Mouse (Mus musculus) gastrocnemius, adult 2 months (tissue): Measurements from ENCODE around the gene Tmod2. TPM values are rescaled to one million over a fixed set of nuclear protein-coding genes. Genes with fewer than 3 reads are reported as not detected.
"Not testable (repeated sequence)": the region's sequence is repeated elsewhere in the genome, so short reads cannot be mapped to it uniquely, and the experiment has no call there.

Source experiments
- DNase-seq: peaks from one replicate; pipeline ENCODE4 v3.0.0; 2022
- H3K27ac ChIP-seq: fragments of 200-600 bp; 2 replicates; pipeline ENCODE4 v1.8.1; 2022; ENCODE audit warnings: mild to moderate bottlenecking
- H3K4me3 ChIP-seq: fragments of 200-600 bp; 2 replicates; pipeline ENCODE4 v1.8.1; 2022; ENCODE audit warnings: mild to moderate bottlenecking, moderate library complexity
- CTCF ChIP-seq: fragments of 200-600 bp; IDR thresholded peaks from 2 replicates; pipeline ENCODE4 v1.8.1; 2022; ENCODE audit warnings: antibody characterized with exemption, mild to moderate bottlenecking, moderate library complexity
- intact Hi-C: fragments of 180-260 bp; cut with DNase I; formaldehyde crosslinking; loops from one replicate; pipeline ENCODE4 v1.15.1; 2025
- total RNA-seq, 2 experiments: library from RNA; stranded (reverse); gene quantifications; 2 replicates each; pipeline ENCODE4 v1.2.3; 2021

The Tmod2 gene
- total RNA-seq, 2 experiments from 2014 or later: 5.4 to 5.6 TPM

DNA sequence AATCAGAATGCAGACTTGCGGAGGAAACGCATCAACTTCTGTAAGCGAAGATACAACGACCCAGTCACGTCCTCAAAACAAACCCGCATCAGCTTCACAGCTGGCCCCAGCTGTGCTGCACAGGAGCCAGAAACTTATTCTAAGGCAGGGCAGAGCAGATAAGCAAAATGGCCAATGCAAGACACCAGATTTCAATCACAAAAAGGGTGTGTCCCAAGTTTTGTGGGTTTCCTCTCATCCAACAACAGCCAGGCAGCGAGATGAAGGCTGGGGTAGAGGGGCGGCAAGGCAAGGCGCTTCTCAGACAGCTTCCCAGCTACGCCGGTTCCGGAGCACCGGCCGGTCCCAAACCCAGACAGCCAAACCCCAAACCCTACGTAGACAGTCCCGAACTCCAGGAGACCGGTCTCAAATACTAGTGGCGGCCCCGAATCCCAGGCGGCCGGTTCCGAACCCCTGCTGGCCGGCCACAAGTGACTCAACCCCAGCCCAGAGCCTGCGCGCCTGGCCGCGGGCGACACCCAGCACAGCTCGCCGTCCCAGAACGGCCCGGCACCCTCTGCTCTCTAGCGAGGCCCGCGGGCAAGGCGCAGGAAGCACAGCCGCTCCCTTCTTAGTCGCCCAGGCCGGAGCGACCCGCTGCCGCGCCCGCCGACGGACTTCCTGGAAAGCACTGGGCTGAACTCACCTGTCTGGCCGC lies 52.2 kb downstream of the Tmod2 start:
- DNase-seq: peak; percentile 82
- intact Hi-C loops: loop anchor here (5.0 kb wide), 1 partner anchor 37 kb away; no protein-coding TSS in a partner anchor

DNA sequence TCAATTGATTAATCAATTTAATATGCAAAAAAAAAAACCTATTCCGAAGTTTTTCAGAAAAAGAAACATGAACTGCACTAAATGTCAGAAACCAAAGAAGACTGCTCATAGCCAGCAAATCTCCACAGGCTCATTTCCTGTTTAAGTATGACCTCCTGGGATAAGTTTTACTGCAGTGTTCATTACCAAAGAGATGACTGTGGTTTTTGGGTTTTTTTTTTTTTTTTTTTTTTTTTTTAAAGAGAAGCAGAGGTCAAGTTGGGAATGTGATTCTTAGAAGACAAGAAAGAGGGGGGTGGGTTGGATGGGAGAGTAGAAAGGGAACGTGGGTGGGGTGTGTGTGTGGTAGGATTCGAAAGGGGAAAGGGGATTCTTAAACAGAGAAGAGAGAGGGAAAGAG lies 52.8 kb downstream of the Tmod2 start:
- no peak for DNase-seq
- H3K27ac ChIP-seq: peak overlapping the region; percentile 92
- peak overlapping the region; percentile 94 for H3K4me3 ChIP-seq
- intact Hi-C loops: loop anchor here (5.0 kb wide), 1 partner anchor 36 kb away; no protein-coding TSS in a partner anchor
- no peak for TF ChIP-seq CTCF

More for the DNA sequence above, 52.2 kb downstream of the Tmod2 start:
- peak; percentile 1; the same call in 1 of the 2 replicates for TF ChIP-seq CTCF
- Histone ChIP-seq H3K4me3 (peak overlapping the region; percentile 94), H3K27ac (peak overlapping the region; percentile 92)

DNA sequence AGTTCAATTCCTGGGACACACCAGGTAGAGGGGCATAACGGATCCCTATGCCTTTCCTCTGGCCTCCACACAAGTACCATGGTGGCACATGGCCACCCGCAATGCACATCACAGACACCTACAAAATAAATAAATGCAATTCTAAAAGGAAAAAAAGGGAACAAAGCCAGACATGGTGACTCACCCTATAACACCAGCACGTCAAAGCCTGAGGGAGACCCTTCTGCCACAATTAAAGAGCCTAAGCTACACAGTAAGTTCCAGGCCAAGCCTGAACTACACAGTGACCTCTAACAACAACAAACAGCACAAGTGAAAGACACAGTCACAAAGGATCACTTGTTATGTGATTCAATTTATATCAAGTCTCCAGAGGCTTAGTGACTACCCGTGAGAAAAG lies 57.4 kb downstream of the Tmod2 start:
- no peak for TF ChIP-seq CTCF
- Histone ChIP-seq H3K4me3 (no peak overlapping the region; the same call in 1 of the 2 replicates), H3K27ac (peak overlapping the region; percentile 40)
- intact Hi-C loops: no loop called here
- DNase-seq: no peak

DNA sequence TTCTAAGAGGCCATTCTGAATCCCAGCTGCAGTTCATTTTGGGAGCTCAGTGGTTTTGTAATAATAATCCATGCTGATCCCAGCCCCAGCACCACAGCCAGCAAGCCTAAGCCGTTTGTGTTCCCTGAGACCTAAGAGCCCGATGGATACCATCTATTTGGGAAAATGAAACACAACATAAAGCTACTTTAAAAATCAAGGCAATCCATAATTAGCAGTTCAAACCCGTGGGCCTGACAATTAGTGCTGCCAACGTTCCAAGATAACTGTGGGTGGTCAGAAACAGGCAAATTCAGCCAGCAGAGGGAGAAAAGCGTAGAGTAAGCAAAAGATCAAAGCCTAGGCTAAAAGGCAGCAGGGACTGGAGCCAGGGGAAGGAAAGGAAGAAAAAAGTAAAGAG lies 59.8 kb downstream of the Tmod2 start:
- H3K4me3 ChIP-seq: peak overlapping the region; percentile 1; the same call in 1 of the 2 replicates
- intact Hi-C loops: no loop called here
- no peak for DNase-seq
- TF ChIP-seq CTCF: no peak; the same call in 1 of the 2 replicates
- H3K27ac ChIP-seq: peak overlapping the region; percentile 65

DNA sequence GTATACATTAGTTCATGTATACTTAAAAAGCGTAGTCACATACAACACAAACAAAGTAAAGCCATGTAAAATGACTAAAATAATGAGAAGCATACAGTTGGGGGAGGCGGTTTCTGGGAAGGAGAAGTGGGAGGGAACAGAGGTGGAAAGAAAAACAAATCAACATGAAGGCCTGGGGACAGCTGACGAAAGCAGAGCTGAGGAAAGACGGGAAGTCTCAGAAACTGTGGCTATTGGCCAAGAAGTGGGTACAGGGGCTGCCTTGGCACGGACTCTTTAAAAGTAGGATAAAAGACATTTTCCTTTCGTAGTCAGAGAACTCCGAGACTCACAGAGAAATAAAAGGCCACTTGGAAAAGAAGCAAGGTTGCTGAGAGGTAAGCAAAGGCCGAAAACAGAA lies 62.1 kb downstream of the Tmod2 start:
- Histone ChIP-seq H3K4me3 (peak overlapping the region; percentile 38), H3K27ac (peak overlapping the region; percentile 86)
- no peak for TF ChIP-seq CTCF
- no peak for DNase-seq
- intact Hi-C loops: no loop called here

DNA sequence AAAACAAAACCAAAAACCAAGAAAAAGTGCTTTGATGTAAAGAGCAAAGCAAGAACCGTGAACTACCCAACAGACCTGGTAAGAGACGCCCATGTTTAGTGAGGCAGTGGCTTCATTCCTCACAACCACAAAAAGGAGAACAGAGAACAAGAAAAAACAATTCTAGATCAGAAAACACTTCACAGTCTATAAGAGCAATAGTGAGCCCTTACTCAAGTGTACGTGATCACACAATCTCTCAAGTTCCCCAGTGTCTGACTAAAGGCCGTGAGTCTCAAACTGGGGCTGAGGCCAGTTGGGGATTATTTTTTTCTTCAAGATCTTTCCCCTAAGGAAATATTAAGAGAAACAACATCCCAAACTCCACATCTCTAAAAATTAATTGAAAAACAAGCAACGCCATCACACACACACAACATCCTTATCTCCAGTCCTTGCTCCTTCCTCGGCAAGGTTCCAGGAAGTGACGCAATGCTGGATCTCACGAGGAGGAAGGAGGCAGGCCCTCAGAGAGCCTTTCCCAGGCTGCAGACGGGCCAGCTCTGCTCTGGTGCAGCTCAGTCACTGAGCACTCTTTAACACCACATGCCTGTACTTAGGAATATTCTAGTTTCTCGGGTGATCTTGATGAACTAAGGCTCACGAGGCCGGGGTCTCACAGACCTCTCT lies 64.1 kb downstream of the Tmod2 start:
- peak; percentile 92 for DNase-seq
- TF ChIP-seq CTCF: no peak
- Histone ChIP-seq H3K4me3 (peak overlapping the region; percentile 45), H3K27ac (peak overlapping the region; percentile 86)
- intact Hi-C loops: no loop called here

DNA sequence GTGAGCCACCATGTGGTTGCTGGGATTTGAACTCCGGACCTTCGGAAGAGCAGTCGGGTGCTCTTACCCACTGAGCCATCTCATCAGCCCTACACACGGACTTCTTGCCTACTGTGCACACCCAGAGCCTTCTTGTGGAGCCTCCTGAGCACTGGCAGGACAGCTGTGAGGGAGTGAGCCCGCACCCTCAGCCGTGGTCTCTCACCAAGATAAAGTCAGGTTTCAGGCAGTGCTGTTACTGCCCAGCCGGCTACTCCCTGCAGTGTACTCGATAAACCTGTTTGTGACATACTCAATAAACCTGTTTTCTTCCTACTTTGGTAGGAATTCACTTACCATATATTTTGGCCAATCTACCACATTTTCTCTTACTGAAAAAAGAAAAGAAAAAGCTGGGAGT lies 65.6 kb downstream of the Tmod2 start:
- H3K27ac ChIP-seq: peak overlapping the region; percentile 86
- no peak for DNase-seq
- intact Hi-C loops: no loop called here
- no peak for TF ChIP-seq CTCF
- no peak overlapping the region for H3K4me3 ChIP-seq

DNA sequence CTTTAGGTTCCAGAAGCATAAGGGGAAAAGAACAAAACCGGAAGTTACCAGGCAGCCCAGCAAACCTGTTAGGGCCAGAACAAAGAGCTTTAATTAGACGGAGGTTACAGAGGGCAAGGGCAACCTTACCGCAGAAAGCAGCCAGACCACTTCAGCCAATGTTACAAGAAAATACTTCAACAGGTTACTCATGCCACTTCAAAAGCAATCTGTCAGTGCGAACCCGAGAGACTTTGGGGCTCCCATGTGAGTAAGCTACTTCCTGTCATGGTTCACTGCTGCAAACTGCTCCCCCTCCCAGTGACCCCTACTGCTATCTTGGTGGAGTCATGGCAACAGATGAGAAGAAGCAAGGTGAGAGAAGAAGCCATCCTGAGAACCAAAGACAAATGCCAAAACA lies 69.6 kb downstream of the Tmod2 start:
- no peak for DNase-seq
- intact Hi-C loops: no loop called here
- Histone ChIP-seq H3K27ac (peak overlapping the region; percentile 55), H3K4me3 (no peak overlapping the region)
- TF ChIP-seq CTCF: no peak

DNA sequence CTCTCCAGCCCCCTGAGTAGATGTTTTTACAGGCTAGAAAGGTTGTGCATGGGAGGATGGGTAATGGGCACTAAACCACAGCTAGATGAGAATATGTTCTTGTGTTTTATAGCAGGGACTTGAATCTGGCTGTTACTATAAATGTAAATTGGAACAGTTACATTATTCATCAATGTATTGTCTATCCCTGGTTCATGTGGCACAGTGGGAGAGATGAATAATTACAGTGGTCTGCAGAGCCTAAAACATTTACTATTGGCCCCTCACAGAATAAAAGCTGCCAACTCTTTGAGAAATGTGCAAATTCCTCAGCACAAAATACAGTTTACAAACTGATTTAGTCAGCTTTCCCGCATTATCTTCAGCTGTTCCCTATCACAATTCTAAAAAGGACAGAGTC lies 74.7 kb downstream of the Tmod2 start:
- intact Hi-C loops: no loop called here
- no peak for DNase-seq
- TF ChIP-seq CTCF: no peak
- Histone ChIP-seq H3K27ac (no peak overlapping the region), H3K4me3 (no peak overlapping the region)

DNA sequence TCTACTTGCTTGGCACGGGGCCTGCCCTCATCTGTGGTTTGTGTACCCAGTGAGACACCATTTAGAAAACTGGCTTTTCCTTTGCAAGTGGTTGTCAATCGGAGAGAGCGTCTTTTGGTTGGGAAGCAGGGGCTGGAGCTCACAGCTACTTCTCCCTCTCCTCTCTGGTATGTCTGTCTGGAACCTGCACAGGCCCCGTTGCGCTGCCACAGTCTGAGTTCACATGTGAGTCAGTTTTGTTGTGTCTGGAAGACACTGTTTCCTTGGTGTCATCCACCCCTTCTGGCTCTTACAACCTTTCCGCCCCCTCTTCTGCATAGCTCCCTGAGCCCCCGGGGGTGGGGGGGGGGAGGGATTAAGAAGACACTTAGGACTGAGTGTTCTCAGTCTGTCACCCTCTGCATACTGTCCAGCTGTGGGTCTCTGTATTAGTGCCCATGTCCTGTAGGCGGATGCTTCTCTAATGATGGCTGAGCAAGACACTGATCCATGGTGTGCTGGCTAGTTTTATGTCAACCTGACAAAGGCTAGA lies 76.6 kb downstream of the Tmod2 start:
- no peak overlapping the region for H3K27ac ChIP-seq

DNA sequence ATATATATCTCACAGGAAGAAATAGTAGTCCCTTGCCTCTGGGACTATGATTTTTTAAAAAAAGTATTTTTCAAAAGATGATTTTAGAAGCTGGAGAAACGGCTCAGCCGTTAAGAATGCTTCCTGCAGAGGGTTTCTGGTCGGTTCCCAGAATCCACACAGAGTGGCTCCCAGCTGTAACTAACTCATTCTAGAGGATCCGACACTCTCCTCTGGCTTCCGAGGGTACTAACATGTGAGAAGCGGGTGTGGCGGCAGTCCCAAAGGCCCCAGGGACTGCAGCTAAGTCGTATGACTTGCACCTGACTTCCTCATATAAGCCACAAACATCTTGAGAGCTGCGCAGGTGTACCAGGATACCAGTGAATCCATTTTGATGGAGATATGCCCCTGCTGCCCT lies 78.1 kb downstream of the Tmod2 start:
- intact Hi-C loops, H3K4me3 ChIP-seq, DNase-seq, H3K27ac ChIP-seq: not testable (repeated sequence)

More for the DNA sequence above, 76.6 kb downstream of the Tmod2 start:
- no peak overlapping the region for H3K4me3 ChIP-seq
- TF ChIP-seq CTCF: no peak
- no peak for DNase-seq
- intact Hi-C loops: no loop called here

DNA sequence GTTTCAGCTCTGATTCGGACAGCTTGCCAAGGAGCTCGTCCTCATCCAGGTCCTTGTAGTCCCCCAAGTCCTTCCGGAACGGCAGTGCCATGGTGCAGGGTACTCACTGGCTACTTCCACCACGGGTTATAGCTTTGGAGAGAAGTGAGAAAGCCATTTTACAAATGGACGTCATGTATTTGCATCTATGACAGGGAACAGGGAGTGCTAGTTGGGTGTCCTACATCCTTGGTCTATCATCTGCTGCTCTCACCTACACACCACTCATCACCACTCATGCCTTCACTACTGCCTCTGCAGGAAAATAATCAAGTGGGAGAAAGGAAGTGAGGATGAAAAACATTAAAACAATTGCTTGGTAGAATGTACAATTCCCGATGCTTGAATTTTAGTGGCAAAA lies 78.7 kb downstream of the Tmod2 start:
- intact Hi-C loops: no loop called here
- DNase-seq: no peak
- no peak overlapping the region for H3K27ac ChIP-seq
- TF ChIP-seq CTCF: no peak
- H3K4me3 ChIP-seq: no peak overlapping the region

DNA sequence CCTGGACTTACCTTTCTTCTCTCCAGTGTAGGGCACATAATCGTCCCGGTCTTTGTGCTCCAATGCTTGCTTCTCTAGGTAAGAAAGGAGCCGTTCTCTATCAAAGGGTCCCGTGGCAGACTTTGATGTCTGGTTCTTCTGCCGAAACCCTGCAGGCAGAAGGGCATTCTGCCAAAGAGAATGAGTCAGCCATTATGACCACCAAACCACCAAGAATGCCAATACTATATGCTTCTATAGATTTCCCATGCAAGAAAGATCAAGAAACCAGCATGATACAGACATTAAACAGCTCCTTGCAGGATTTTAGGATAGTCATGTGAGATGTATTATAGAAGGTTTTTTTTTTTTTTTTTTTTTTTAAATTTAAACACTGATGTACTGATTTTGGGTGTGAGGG lies 81.8 kb downstream of the Tmod2 start:
- Histone ChIP-seq H3K4me3 (no peak overlapping the region), H3K27ac (peak overlapping the region; percentile 8; the same call in 1 of the 2 replicates)
- DNase-seq: no peak
- no peak for TF ChIP-seq CTCF
- intact Hi-C loops: no loop called here
